Mouse (Mus musculus): Measurements from ENCODE around the gene Tmem176b.

DNA sequence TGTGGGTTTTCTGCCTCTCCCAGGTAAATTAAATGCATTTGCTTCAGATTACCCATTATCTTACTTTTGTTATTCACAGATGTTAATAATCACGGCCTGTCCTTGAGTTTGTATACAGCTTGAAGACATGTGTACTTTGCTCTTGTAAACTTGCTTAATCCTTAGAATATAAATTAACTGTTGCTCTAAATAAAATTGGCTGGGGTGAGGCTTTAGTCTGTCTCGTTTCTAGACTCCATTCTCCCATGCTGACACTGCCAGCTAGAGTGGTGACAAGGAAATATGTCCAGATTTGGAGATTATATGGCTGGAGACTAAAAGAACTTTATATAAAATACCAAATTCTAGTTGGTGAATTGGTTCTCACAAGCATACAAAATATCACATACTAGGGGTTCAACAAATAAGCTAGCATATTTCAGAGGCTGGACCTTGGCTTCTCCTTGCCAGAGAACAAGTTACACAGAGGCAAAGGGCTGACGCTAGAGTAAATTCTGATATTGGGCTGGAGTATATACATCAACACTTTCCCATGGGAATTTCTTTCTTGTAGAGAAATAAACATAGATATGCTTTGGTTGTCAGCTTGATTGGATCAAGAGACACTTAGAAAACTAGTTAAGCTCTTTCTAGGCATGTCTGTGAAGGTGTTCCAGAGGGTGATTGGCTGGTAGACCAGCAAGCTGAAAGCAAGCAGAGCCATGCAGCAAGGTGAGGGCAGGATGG is 31.6 kb downstream of the Tmem176b start:
- TF ChIP-seq CTCF (conservative IDR thresholded peaks at IDR 0.05; ENCODE audit: insufficient read depth, insufficient read length, low read depth, low read length) (no peak), POLR2A (IDR thresholded peaks at IDR 0.05; ENCODE audit: low read depth, low read length) (no peak)
